Mouse (Mus musculus) lung, adult 2 months (tissue): ENCODE results near the gene Dock9.

Experiments
- CTCF ChIP-seq: fragments of 200-500 bp; IDR thresholded peaks from 2 replicates; pipeline ENCODE4 v1.5.1; 2011; ENCODE audit warnings: mild to moderate bottlenecking, low read length, control low read depth; ENCODE audit not compliant: insufficient read depth
- POLR2A ChIP-seq: fragments of 200-500 bp; IDR thresholded peaks from 2 replicates; pipeline ENCODE4 v1.6.1; 2011; ENCODE audit warnings: low read depth, mild to moderate bottlenecking, control low read depth, low read length, borderline replicate concordance; ENCODE audit errors: extremely low read depth

- TF ChIP-seq CTCF (no peak), POLR2A (no peak)
Observed at GRCm38 (mm10) chr14:121508929-121509328, 288.7 kb downstream of the Dock9 start.
